Mouse (Mus musculus): ENCODE data around the gene Tmed2. TPM values are rescaled to one million over a fixed set of nuclear protein-coding genes. Genes with fewer than 3 reads are reported as not detected.

Gene Tmed2
- polyA plus RNA-seq, 1 experiment from 2014 or later = 572 TPM

GRCm38 (mm10) chr5:124505235-124505634, 35.3 kb upstream of the Tmed2 start:
- Histone ChIP-seq H3K36me3 (ENCODE audit: control insufficient read depth, insufficient read depth, low read length) (no peaks in the 10 kb centered on the region; the same call in 1 of the 2 replicates), H3K27ac (replicated peaks) (no peak overlapping the region), H3K4me1 (replicated peaks; ENCODE audit: control insufficient read depth, insufficient read depth) (no peaks in the 10 kb centered on the region), H3K4me2 (replicated peaks; ENCODE audit: low read depth) (no peak overlapping the region), H3K9me3 (ENCODE audit: control insufficient read depth, low read length) (no peaks in the 10 kb centered on the region), H3K27me3 (ENCODE audit: control insufficient read depth, insufficient read depth, low read length) (no peaks in the 10 kb centered on the region), H3K4me3 (ENCODE audit: low read depth, low read length) (no peak overlapping the region), H3K9ac (ENCODE audit: low read length) (no peak overlapping the region)
- ATAC-seq (ENCODE audit: low FRiP score, low TSS enrichment) = no peak
- WGBS = 54% methylated on average over 4 of the region's 4 CpGs
- DNase-seq (ENCODE audit: low spot score) = no peak
- TF ChIP-seq CTCF (IDR thresholded peaks at IDR 0.05; ENCODE audit: low read depth) (no peak), EP300 (optimal IDR thresholded peaks at IDR 0.05) (no peak)

- Histone ChIP-seq H3K36me3 (ENCODE audit: control insufficient read depth, insufficient read depth, low read length) (peaks cover 2% of the 10 kb centered on the region; the same call in 1 of the 2 replicates), H3K9me3 (ENCODE audit: control insufficient read depth, low read length) (no peaks in the 10 kb centered on the region), H3K4me2 (replicated peaks; ENCODE audit: low read depth) (no peak overlapping the region), H3K4me3 (ENCODE audit: low read depth, low read length) (no peak overlapping the region), H3K27ac (replicated peaks) (0 out of 2 replicates have a peak overlapping the region, but pooled peaks have one; percentile 30), H3K4me1 (replicated peaks; ENCODE audit: control insufficient read depth, insufficient read depth) (no peaks in the 10 kb centered on the region), H3K27me3 (ENCODE audit: control insufficient read depth, insufficient read depth, low read length) (no peaks in the 10 kb centered on the region), H3K9ac (ENCODE audit: low read length) (peak overlapping the region; percentile 31; the same call in 1 of the 2 replicates)
- ATAC-seq (ENCODE audit: low FRiP score, low TSS enrichment) = peak; percentile 7; the same call in 1 of the 2 replicates
- TF ChIP-seq CTCF (IDR thresholded peaks at IDR 0.05; ENCODE audit: low read depth) (peak; percentile 21; the same call in 1 of the 2 replicates), EP300 (optimal IDR thresholded peaks at IDR 0.05) (no peak)
- DNase-seq (ENCODE audit: low spot score) = peak; percentile 45
- 19% methylated on average over 10 of the region's 10 CpGs for WGBS
Observed at GRCm38 (mm10) chr5:124506731-124507359, 33.6 kb upstream of the Tmed2 start.

- no peak overlapping the region for H3K9ac ChIP-seq (ENCODE audit: low read length)
- no peaks in the 10 kb centered on the region for H3K27me3 ChIP-seq (ENCODE audit: control insufficient read depth, insufficient read depth, low read length)
- 74% methylated on average over 6 of the region's 6 CpGs for WGBS
- no peaks in the 10 kb centered on the region for H3K9me3 ChIP-seq (ENCODE audit: control insufficient read depth, low read length)
- ATAC-seq (ENCODE audit: low FRiP score, low TSS enrichment) = peak; percentile 71
- H3K4me3 ChIP-seq (ENCODE audit: low read depth, low read length) = no peak overlapping the region
- H3K36me3 ChIP-seq (ENCODE audit: control insufficient read depth, insufficient read depth, low read length) = peaks cover 4% of the 10 kb centered on the region; the same call in 1 of the 2 replicates
- H3K4me1 ChIP-seq (replicated peaks; ENCODE audit: control insufficient read depth, insufficient read depth) = no peaks in the 10 kb centered on the region
- no peak overlapping the region for H3K4me2 ChIP-seq (replicated peaks; ENCODE audit: low read depth)
- peak; percentile 39 for DNase-seq (ENCODE audit: low spot score)
- no peak overlapping the region for H3K27ac ChIP-seq (replicated peaks)
- TF ChIP-seq EP300 (optimal IDR thresholded peaks at IDR 0.05) (no peak), CTCF (IDR thresholded peaks at IDR 0.05; ENCODE audit: low read depth) (no peak)
Observed at GRCm38 (mm10) chr5:124509200-124509599, 31.3 kb upstream of the Tmed2 start.

- Histone ChIP-seq H3K9me3 (ENCODE audit: control insufficient read depth, low read length) (no peaks in the 10 kb centered on the region), H3K27ac (replicated peaks) (no peak overlapping the region), H3K4me2 (replicated peaks; ENCODE audit: low read depth) (no peak overlapping the region), H3K4me1 (replicated peaks; ENCODE audit: control insufficient read depth, insufficient read depth) (no peaks in the 10 kb centered on the region), H3K9ac (ENCODE audit: low read length) (no peak overlapping the region), H3K4me3 (ENCODE audit: low read depth, low read length) (no peak overlapping the region), H3K36me3 (ENCODE audit: control insufficient read depth, insufficient read depth, low read length) (peaks cover 8% of the 10 kb centered on the region; the same call in 1 of the 2 replicates), H3K27me3 (ENCODE audit: control insufficient read depth, insufficient read depth, low read length) (no peaks in the 10 kb centered on the region)
- DNase-seq (ENCODE audit: low spot score) (peak; percentile 70), ATAC-seq (ENCODE audit: low FRiP score, low TSS enrichment) (peak; percentile 47)
- WGBS = 43% methylated on average over 12 of the region's 12 CpGs
- no peak for TF ChIP-seq EP300 (optimal IDR thresholded peaks at IDR 0.05)
- no peak for TF ChIP-seq CTCF (IDR thresholded peaks at IDR 0.05; ENCODE audit: low read depth)
Observed at GRCm38 (mm10) chr5:124509742-124510237, 30.7 kb upstream of the Tmed2 start.

- Histone ChIP-seq H3K4me1 (replicated peaks; ENCODE audit: control insufficient read depth, insufficient read depth) (no peaks in the 10 kb centered on the region), H3K9ac (ENCODE audit: low read length) (no peak overlapping the region), H3K27me3 (ENCODE audit: control insufficient read depth, insufficient read depth, low read length) (no peaks in the 10 kb centered on the region), H3K9me3 (ENCODE audit: control insufficient read depth, low read length) (no peaks in the 10 kb centered on the region), H3K27ac (replicated peaks) (no peak overlapping the region), H3K4me2 (replicated peaks; ENCODE audit: low read depth) (no peak overlapping the region), H3K4me3 (ENCODE audit: low read depth, low read length) (no peak overlapping the region), H3K36me3 (ENCODE audit: control insufficient read depth, insufficient read depth, low read length) (peaks cover 8% of the 10 kb centered on the region)
- DNase-seq (ENCODE audit: low spot score) (no peak), ATAC-seq (ENCODE audit: low FRiP score, low TSS enrichment) (no peak)
- TF ChIP-seq EP300 (optimal IDR thresholded peaks at IDR 0.05) = no peak
- 86% methylated on average over 10 of the region's 10 CpGs for WGBS
Observed at GRCm38 (mm10) chr5:124510536-124511050, 29.9 kb upstream of the Tmed2 start.

- Histone ChIP-seq H3K4me1 (replicated peaks; ENCODE audit: control insufficient read depth, insufficient read depth) (no peaks in the 10 kb centered on the region), H3K9ac (ENCODE audit: low read length) (no peak overlapping the region), H3K36me3 (ENCODE audit: control insufficient read depth, insufficient read depth, low read length) (peaks cover 8% of the 10 kb centered on the region), H3K27ac (replicated peaks) (no peak overlapping the region), H3K4me2 (replicated peaks; ENCODE audit: low read depth) (no peak overlapping the region), H3K27me3 (ENCODE audit: control insufficient read depth, insufficient read depth, low read length) (no peaks in the 10 kb centered on the region), H3K9me3 (ENCODE audit: control insufficient read depth, low read length) (no peaks in the 10 kb centered on the region), H3K4me3 (ENCODE audit: low read depth, low read length) (no peak overlapping the region)
- TF ChIP-seq CTCF (IDR thresholded peaks at IDR 0.05; ENCODE audit: low read depth) (no peak), EP300 (optimal IDR thresholded peaks at IDR 0.05) (no peak)
- 76% methylated on average over 5 of the region's 5 CpGs for WGBS
- DNase-seq (ENCODE audit: low spot score) (no peak), ATAC-seq (ENCODE audit: low FRiP score, low TSS enrichment) (no peak)
Observed at GRCm38 (mm10) chr5:124515789-124516188, 24.7 kb upstream of the Tmed2 start.

All from stomach, postnatal 0 days (tissue).